Mouse (Mus musculus): ENCODE measurements around the gene Pi4kb. TPM values are rescaled to one million over a fixed set of nuclear protein-coding genes. Genes with fewer than 3 reads are reported as not detected.

The Pi4kb gene
- polyA plus RNA-seq, 1 experiment from 2014 or later: 25.0 TPM

GRCm38 (mm10) chr3:94948066-94948614, 26.4 kb upstream of the Pi4kb start:
- no peak for DNase-seq (ENCODE audit: low spot score)
- 70% methylated on average over 3 of the region's 3 CpGs for WGBS
- Histone ChIP-seq H3K4me2 (ENCODE audit: low read depth, severe bottlenecking) (no peak overlapping the region), H3K36me3 (ENCODE audit: control insufficient read depth, insufficient read depth, low read length) (no peaks in the 10 kb centered on the region), H3K9me3 (ENCODE audit: control insufficient read depth, low read length) (no peaks in the 10 kb centered on the region), H3K4me1 (ENCODE audit: control insufficient read depth, insufficient read depth, low read length) (0 out of 2 replicates have a peak, but pooled peaks cover 6% of the 10 kb centered on the region), H3K27me3 (ENCODE audit: control insufficient read depth, insufficient read depth, low read length) (no peaks in the 10 kb centered on the region), H3K9ac (ENCODE audit: low read length) (no peak overlapping the region), H3K4me3 (ENCODE audit: low read depth, low read length) (no peak overlapping the region), H3K27ac (replicated peaks; ENCODE audit: low read depth, low read length) (no peak overlapping the region)
- no peak for ATAC-seq (ENCODE audit: insufficient number of reproducible peaks, low FRiP score, low TSS enrichment, low read depth)

GRCm38 (mm10) chr3:94949645-94950044, 24.9 kb upstream of the Pi4kb start:
- H3K9me3 ChIP-seq (ENCODE audit: control insufficient read depth, low read length): no peaks in the 10 kb centered on the region
- H3K27ac ChIP-seq (replicated peaks; ENCODE audit: low read depth, low read length): no peak overlapping the region
- 84% methylated on average over 3 of the region's 3 CpGs for WGBS
- no peaks in the 10 kb centered on the region for H3K27me3 ChIP-seq (ENCODE audit: control insufficient read depth, insufficient read depth, low read length)
- H3K4me1 ChIP-seq (ENCODE audit: control insufficient read depth, insufficient read depth, low read length): 0 out of 2 replicates have a peak, but pooled peaks cover 6% of the 10 kb centered on the region
- ATAC-seq (ENCODE audit: insufficient number of reproducible peaks, low FRiP score, low TSS enrichment, low read depth) (no peak), DNase-seq (ENCODE audit: low spot score) (no peak)
- H3K36me3 ChIP-seq (ENCODE audit: control insufficient read depth, insufficient read depth, low read length): no peaks in the 10 kb centered on the region
- H3K9ac ChIP-seq (ENCODE audit: low read length): no peak overlapping the region
- H3K4me2 ChIP-seq (ENCODE audit: low read depth, severe bottlenecking): no peak overlapping the region
- no peak overlapping the region for H3K4me3 ChIP-seq (ENCODE audit: low read depth, low read length)

- Histone ChIP-seq H3K36me3 (ENCODE audit: control insufficient read depth, insufficient read depth, low read length) (peaks cover 6% of the 10 kb centered on the region), H3K4me1 (ENCODE audit: control insufficient read depth, insufficient read depth, low read length) (peaks cover 11% of the 10 kb centered on the region; the same call in 1 of the 2 replicates), H3K27me3 (ENCODE audit: control insufficient read depth, insufficient read depth, low read length) (no peaks in the 10 kb centered on the region), H3K9me3 (ENCODE audit: control insufficient read depth, low read length) (no peaks in the 10 kb centered on the region), H3K4me2 (ENCODE audit: low read depth, severe bottlenecking) (peak overlapping the region; percentile 43), H3K27ac (replicated peaks; ENCODE audit: low read depth, low read length) (no peak overlapping the region), H3K9ac (ENCODE audit: low read length) (no peak overlapping the region), H3K4me3 (ENCODE audit: low read depth, low read length) (peak overlapping the region; percentile 60; the same call in 1 of the 2 replicates)
- peak; percentile 33 for DNase-seq (ENCODE audit: low spot score)
- no peak for ATAC-seq (ENCODE audit: insufficient number of reproducible peaks, low FRiP score, low TSS enrichment, low read depth)
- 54% methylated on average over 5 of the region's 5 CpGs for WGBS
These were observed 21.7 kb upstream of the Pi4kb start for GRCm38 (mm10) chr3:94952806-94953205.

- Histone ChIP-seq H3K9ac (ENCODE audit: low read length) (peak overlapping the region; percentile 72), H3K36me3 (ENCODE audit: control insufficient read depth, insufficient read depth, low read length) (peaks cover 6% of the 10 kb centered on the region), H3K4me1 (ENCODE audit: control insufficient read depth, insufficient read depth, low read length) (peaks cover 11% of the 10 kb centered on the region; the same call in 1 of the 2 replicates), H3K9me3 (ENCODE audit: control insufficient read depth, low read length) (no peaks in the 10 kb centered on the region), H3K27me3 (ENCODE audit: control insufficient read depth, insufficient read depth, low read length) (no peaks in the 10 kb centered on the region), H3K27ac (replicated peaks; ENCODE audit: low read depth, low read length) (peak overlapping the region; percentile 84), H3K4me3 (ENCODE audit: low read depth, low read length) (peak overlapping the region; percentile 60), H3K4me2 (ENCODE audit: low read depth, severe bottlenecking) (peak overlapping the region; percentile 43)
- 23% methylated on average over 9 of the region's 9 CpGs for WGBS
- no peak for DNase-seq (ENCODE audit: low spot score)
- ATAC-seq (ENCODE audit: insufficient number of reproducible peaks, low FRiP score, low TSS enrichment, low read depth): no peak; the same call in 1 of the 2 replicates
These were observed 21.2 kb upstream of the Pi4kb start for GRCm38 (mm10) chr3:94953384-94953763.

GRCm38 (mm10) chr3:94953764-94954616, 20.5 kb upstream of the Pi4kb start, which contains the start of gene Rfx5:
Rfx5 (plus strand) TSS chr3:94954075.
- Histone ChIP-seq H3K27ac (replicated peaks; ENCODE audit: low read depth, low read length) (peak within 1 kb of the TSS; percentile 84), H3K9ac (ENCODE audit: low read length) (peak within 1 kb of the TSS; percentile 80), H3K4me1 (ENCODE audit: control insufficient read depth, insufficient read depth, low read length) (peaks cover 11% of the 10 kb centered on the region; the same call in 1 of the 2 replicates), H3K9me3 (ENCODE audit: control insufficient read depth, low read length) (no peaks in the 10 kb centered on the region), H3K4me2 (ENCODE audit: low read depth, severe bottlenecking) (peak within 1 kb of the TSS; percentile 52), H3K36me3 (ENCODE audit: control insufficient read depth, insufficient read depth, low read length) (peaks cover 6% of the 10 kb centered on the region), H3K27me3 (ENCODE audit: control insufficient read depth, insufficient read depth, low read length) (no peaks in the 10 kb centered on the region), H3K4me3 (ENCODE audit: low read depth, low read length) (peak within 1 kb of the TSS; percentile 60)
- peak; percentile 92 for DNase-seq (ENCODE audit: low spot score)
- WGBS: under 1% methylated on average over 50 of the region's 50 CpGs
- ATAC-seq (ENCODE audit: insufficient number of reproducible peaks, low FRiP score, low TSS enrichment, low read depth): peak; percentile 96

GRCm38 (mm10) chr3:94958295-94958694, 16.2 kb upstream of the Pi4kb start:
- Histone ChIP-seq H3K4me2 (ENCODE audit: low read depth, severe bottlenecking) (no peak overlapping the region), H3K4me3 (ENCODE audit: low read depth, low read length) (no peak overlapping the region), H3K9ac (ENCODE audit: low read length) (no peak overlapping the region), H3K27ac (replicated peaks; ENCODE audit: low read depth, low read length) (no peak overlapping the region), H3K9me3 (ENCODE audit: control insufficient read depth, low read length) (no peaks in the 10 kb centered on the region), H3K36me3 (ENCODE audit: control insufficient read depth, insufficient read depth, low read length) (peaks cover 6% of the 10 kb centered on the region), H3K27me3 (ENCODE audit: control insufficient read depth, insufficient read depth, low read length) (no peaks in the 10 kb centered on the region), H3K4me1 (ENCODE audit: control insufficient read depth, insufficient read depth, low read length) (peaks cover 5% of the 10 kb centered on the region; the same call in 1 of the 2 replicates)
- WGBS: 92% methylated on average over 8 of the region's 8 CpGs
- DNase-seq (ENCODE audit: low spot score) (no peak), ATAC-seq (ENCODE audit: insufficient number of reproducible peaks, low FRiP score, low TSS enrichment, low read depth) (no peak)

- WGBS: 59% methylated on average over 8 of the region's 8 CpGs
- H3K9ac ChIP-seq (ENCODE audit: low read length): no peak overlapping the region
These were observed 14.7 kb upstream of the Pi4kb start for GRCm38 (mm10) chr3:94959871-94960270.

GRCm38 (mm10) chr3:94960322-94960721, 14.2 kb upstream of the Pi4kb start:
- Histone ChIP-seq H3K4me3 (ENCODE audit: low read depth, low read length) (no peak overlapping the region), H3K36me3 (ENCODE audit: control insufficient read depth, insufficient read depth, low read length) (peaks cover 6% of the 10 kb centered on the region), H3K9me3 (ENCODE audit: control insufficient read depth, low read length) (no peaks in the 10 kb centered on the region), H3K27ac (replicated peaks; ENCODE audit: low read depth, low read length) (no peak overlapping the region), H3K4me2 (ENCODE audit: low read depth, severe bottlenecking) (no peak overlapping the region), H3K9ac (ENCODE audit: low read length) (no peak overlapping the region), H3K27me3 (ENCODE audit: control insufficient read depth, insufficient read depth, low read length) (no peaks in the 10 kb centered on the region), H3K4me1 (ENCODE audit: control insufficient read depth, insufficient read depth, low read length) (no peaks in the 10 kb centered on the region)
- 51% methylated on average over 5 of the region's 5 CpGs for WGBS
- ATAC-seq (ENCODE audit: insufficient number of reproducible peaks, low FRiP score, low TSS enrichment, low read depth) (no peak), DNase-seq (ENCODE audit: low spot score) (no peak)

More at GRCm38 (mm10) chr3:94959871-94960270, 14.7 kb upstream of the Pi4kb start:
- no peak for ATAC-seq (ENCODE audit: insufficient number of reproducible peaks, low FRiP score, low TSS enrichment, low read depth)
- Histone ChIP-seq H3K4me1 (ENCODE audit: control insufficient read depth, insufficient read depth, low read length) (peaks cover 4% of the 10 kb centered on the region; the same call in 1 of the 2 replicates), H3K9me3 (ENCODE audit: control insufficient read depth, low read length) (no peaks in the 10 kb centered on the region), H3K27me3 (ENCODE audit: control insufficient read depth, insufficient read depth, low read length) (no peaks in the 10 kb centered on the region), H3K36me3 (ENCODE audit: control insufficient read depth, insufficient read depth, low read length) (peaks cover 6% of the 10 kb centered on the region), H3K27ac (replicated peaks; ENCODE audit: low read depth, low read length) (no peak overlapping the region), H3K4me3 (ENCODE audit: low read depth, low read length) (no peak overlapping the region), H3K4me2 (ENCODE audit: low read depth, severe bottlenecking) (no peak overlapping the region)
- DNase-seq (ENCODE audit: low spot score): no peak
